Mouse (Mus musculus) hindbrain, embryonic 10.5 days (tissue): ENCODE results near the gene Ercc2. TPM values are rescaled to one million over a fixed set of nuclear protein-coding genes. Genes with fewer than 3 reads are reported as not detected.

Experiments used
- DNase-seq: peaks from one replicate; pipeline ENCODE4 v3.0.0-alpha.2; 2017; ENCODE audit warnings: low spot score
- H3K27ac ChIP-seq: fragments of 300-500 bp; sonication (generic); 2 replicates; pipeline ENCODE4 v1.5.1; 2016; ENCODE audit warnings: mild to moderate bottlenecking, moderate library complexity
- H3K27me3 ChIP-seq: fragments of 300-500 bp; sonication (generic); 2 replicates; pipeline ENCODE4 v1.6.1; 2016; ENCODE audit warnings: mild to moderate bottlenecking; ENCODE audit not compliant: poor library complexity, insufficient read depth, severe bottlenecking
- H3K36me3 ChIP-seq: fragments of 300-500 bp; sonication (generic); 2 replicates; pipeline ENCODE4 v1.6.1; 2016; ENCODE audit warnings: mild to moderate bottlenecking, moderate library complexity
- H3K4me1 ChIP-seq: fragments of 300-500 bp; sonication (generic); replicated peaks from 2 replicates; pipeline ENCODE4 v1.6.1; 2016; ENCODE audit warnings: mild to moderate bottlenecking
- H3K4me3 ChIP-seq: fragments of 300-500 bp; sonication (generic); 2 replicates; pipeline ENCODE4 v1.5.1; 2016; ENCODE audit warnings: mild to moderate bottlenecking, moderate library complexity
- H3K9me3 ChIP-seq: fragments of 300-500 bp; sonication (generic); 2 replicates; pipeline ENCODE4 v1.6.1; 2016; ENCODE audit warnings: mild to moderate bottlenecking, moderate library complexity
- WGBS: fragments of 180-500 bp; shearing (Covaris S2); methylation state at CpG from one replicate; pipeline ENCODE4 v1.1.7; 2016; 5-methylcytosine and 5-hydroxymethylcytosine counted together
- polyA plus RNA-seq: library from polyadenylated mRNA; unstranded; fragments of >200 nt; fragmentation: Nextera tagmentation; extraction: Ambion mirVana; gene quantifications from 2 replicates; pipeline ENCODE4 v1.2.1, GENCODE M21; 2016

The Ercc2 gene
- polyA plus RNA-seq, 1 experiment from 2014 or later = 33.9 TPM

- H3K9me3 ChIP-seq = no peaks in the 10 kb centered on the region
- no peak overlapping the region for H3K4me3 ChIP-seq
- 4% methylated on average over 18 of the region's 18 CpGs for WGBS
- H3K27me3 ChIP-seq = peaks cover 23% of the 10 kb centered on the region
- H3K27ac ChIP-seq = no peak overlapping the region
- H3K4me1 ChIP-seq = peaks cover 46% of the 10 kb centered on the region
- no peaks in the 10 kb centered on the region for H3K36me3 ChIP-seq
- peak; percentile 74 for DNase-seq
Measured at GRCm38 (mm10) chr7:19363881-19364280, 17.9 kb upstream of the Ercc2 start.

GRCm38 (mm10) chr7:19365376-19365775, 16.4 kb upstream of the Ercc2 start:
- Histone ChIP-seq H3K9me3 (no peaks in the 10 kb centered on the region), H3K4me1 (peaks cover 44% of the 10 kb centered on the region), H3K4me3 (no peak overlapping the region), H3K27ac (no peak overlapping the region), H3K27me3 (peaks cover 38% of the 10 kb centered on the region), H3K36me3 (no peaks in the 10 kb centered on the region)
- WGBS = 85% methylated on average over 4 of the region's 4 CpGs
- DNase-seq = no peak

DNA sequence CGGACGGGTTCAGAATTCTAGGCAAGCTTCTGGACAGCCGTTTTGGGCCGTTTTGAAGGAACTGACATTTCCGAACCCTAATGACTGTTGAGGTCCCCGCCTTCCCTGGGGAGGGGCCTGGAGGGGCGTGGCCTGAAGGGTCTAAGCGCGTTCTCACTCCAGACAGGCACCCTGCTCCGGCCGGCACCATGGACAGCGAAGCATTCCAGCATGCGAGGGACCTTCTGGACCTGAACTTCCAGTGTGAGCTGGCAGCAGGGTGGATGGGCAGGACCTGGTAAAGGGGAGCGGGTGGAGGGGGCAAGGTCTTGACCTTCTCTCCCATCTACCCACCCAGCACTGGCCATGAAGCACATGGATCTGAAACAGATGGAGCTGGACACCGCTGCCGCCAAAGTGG, 13.4 kb upstream of the Ercc2 start:
- WGBS = 21% methylated on average over 16 of the region's 16 CpGs
- H3K4me3 ChIP-seq = no peak overlapping the region
- no peaks in the 10 kb centered on the region for H3K9me3 ChIP-seq
- H3K27me3 ChIP-seq = peaks cover 32% of the 10 kb centered on the region
- 0 out of 2 replicates have a peak, but pooled peaks cover 5% of the 10 kb centered on the region for H3K36me3 ChIP-seq
- no peak overlapping the region for H3K27ac ChIP-seq
- DNase-seq = peak; percentile 40
- peaks cover 21% of the 10 kb centered on the region for H3K4me1 ChIP-seq

DNA sequence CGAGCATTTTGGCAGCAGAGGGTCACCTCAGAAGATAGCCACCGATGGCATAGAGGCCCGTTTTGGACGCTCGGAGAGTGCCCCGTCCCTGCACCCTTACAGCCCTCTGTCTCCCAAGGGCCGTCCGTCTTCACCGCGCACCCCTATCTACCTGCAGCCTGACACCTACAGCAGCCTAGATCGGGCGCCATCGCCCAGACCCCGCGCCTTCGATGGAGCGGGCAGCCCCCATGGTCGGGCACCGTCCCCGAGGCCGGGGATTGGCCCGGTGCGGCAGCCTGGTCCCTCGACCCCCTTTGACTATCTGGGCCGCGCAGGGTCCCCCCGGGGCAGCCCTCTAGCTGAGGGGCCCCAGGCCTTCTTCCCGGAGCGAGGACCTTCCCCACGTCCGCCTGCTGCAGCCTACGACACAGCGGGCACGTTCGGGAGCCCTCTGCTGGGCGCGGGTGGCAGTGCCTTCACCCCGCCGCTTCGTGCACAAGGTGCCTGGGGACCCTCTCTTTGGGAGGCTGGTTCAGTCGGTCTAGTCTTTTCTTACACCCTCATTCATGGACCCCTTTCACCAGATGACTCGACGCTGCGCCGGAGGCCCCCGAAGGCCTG, 11.9 kb upstream of the Ercc2 start:
- Histone ChIP-seq H3K36me3 (peaks cover 14% of the 10 kb centered on the region; the same call in 1 of the 2 replicates), H3K9me3 (no peaks in the 10 kb centered on the region), H3K4me1 (peaks cover 14% of the 10 kb centered on the region), H3K4me3 (peak overlapping the region; percentile 57), H3K27me3 (peaks cover 26% of the 10 kb centered on the region), H3K27ac (peak overlapping the region; percentile 84)
- WGBS = 10% methylated on average over 46 of the region's 46 CpGs
- peak; percentile 69 for DNase-seq

- H3K27ac ChIP-seq = no peak overlapping the region
- peaks cover 37% of the 10 kb centered on the region for H3K36me3 ChIP-seq
- H3K9me3 ChIP-seq = no peaks in the 10 kb centered on the region
- DNase-seq = no peak
- H3K27me3 ChIP-seq = peaks cover 24% of the 10 kb centered on the region
- H3K4me3 ChIP-seq = no peak overlapping the region
- WGBS = 86% methylated on average over 2 of the region's 2 CpGs
- peaks cover 12% of the 10 kb centered on the region for H3K4me1 ChIP-seq
Measured at GRCm38 (mm10) chr7:19373367-19373766, 8.4 kb upstream of the Ercc2 start.

GRCm38 (mm10) chr7:19375368-19375767, 6.4 kb upstream of the Ercc2 start:
- no peak overlapping the region for H3K4me3 ChIP-seq
- no peaks in the 10 kb centered on the region for H3K9me3 ChIP-seq
- DNase-seq = no peak
- H3K36me3 ChIP-seq = peaks cover 37% of the 10 kb centered on the region
- no peak overlapping the region for H3K27ac ChIP-seq
- peaks cover under 1% of the 10 kb centered on the region; the same call in 1 of the 2 replicates for H3K4me1 ChIP-seq
- peaks cover 4% of the 10 kb centered on the region; the same call in 1 of the 2 replicates for H3K27me3 ChIP-seq
- WGBS = 73% methylated on average over 18 of the region's 18 CpGs

- Histone ChIP-seq H3K4me3 (no peak overlapping the region), H3K4me1 (no peaks in the 10 kb centered on the region), H3K27ac (no peak overlapping the region), H3K9me3 (no peaks in the 10 kb centered on the region), H3K36me3 (peaks cover 37% of the 10 kb centered on the region), H3K27me3 (no peaks in the 10 kb centered on the region)
- no peak for DNase-seq
- WGBS = 87% methylated on average over 4 of the region's 4 CpGs
Measured at GRCm38 (mm10) chr7:19376019-19376418, 5.8 kb upstream of the Ercc2 start.

DNA sequence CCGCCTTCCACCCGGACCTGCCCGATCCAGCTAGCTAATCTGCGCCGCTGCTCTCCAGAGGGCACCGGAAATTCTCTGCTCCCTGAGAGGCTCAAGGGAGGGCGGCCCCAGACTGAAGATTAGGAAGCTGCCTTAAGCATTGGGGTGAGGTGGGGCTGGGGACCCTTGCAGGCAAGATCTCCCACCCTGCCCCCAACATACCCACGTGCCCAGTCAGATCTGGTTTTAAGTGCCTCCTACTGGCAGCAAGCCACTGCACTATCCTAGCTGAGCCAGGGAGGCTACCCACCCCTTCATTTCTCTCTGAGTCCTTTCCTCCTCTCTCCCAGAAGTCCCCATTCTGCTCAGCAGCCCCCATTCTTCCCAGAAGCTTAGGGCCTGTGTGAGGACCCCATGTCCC, 3.8 kb upstream of the Ercc2 start:
- peaks cover 10% of the 10 kb centered on the region for H3K4me1 ChIP-seq
- 64% methylated on average over 8 of the region's 8 CpGs for WGBS
- H3K27me3 ChIP-seq = no peaks in the 10 kb centered on the region
- no peak for DNase-seq
- no peak overlapping the region for H3K4me3 ChIP-seq
- no peak overlapping the region for H3K27ac ChIP-seq
- peaks cover 32% of the 10 kb centered on the region for H3K36me3 ChIP-seq
- no peaks in the 10 kb centered on the region for H3K9me3 ChIP-seq

- Histone ChIP-seq H3K36me3 (peaks cover 46% of the 10 kb centered on the region), H3K9me3 (no peaks in the 10 kb centered on the region), H3K27ac (peak overlapping the region; percentile 84), H3K27me3 (no peaks in the 10 kb centered on the region), H3K4me3 (peak overlapping the region; percentile 96), H3K4me1 (peaks cover 20% of the 10 kb centered on the region)
- no peak for DNase-seq
- WGBS = 0% methylated on average over 37 of the region's 37 CpGs
Measured at GRCm38 (mm10) chr7:19382166-19382541, 344 bp downstream of the Ercc2 start.

GRCm38 (mm10) chr7:19383708-19384107, 1.9 kb downstream of the Ercc2 start:
- WGBS = 84% methylated on average over 9 of the region's 9 CpGs
- H3K27me3 ChIP-seq = no peaks in the 10 kb centered on the region
- no peak for DNase-seq
- H3K4me3 ChIP-seq = peak overlapping the region; percentile 96; the same call in 1 of the 2 replicates
- H3K9me3 ChIP-seq = no peaks in the 10 kb centered on the region
- H3K36me3 ChIP-seq = peaks cover 51% of the 10 kb centered on the region
- H3K27ac ChIP-seq = no peak overlapping the region
- H3K4me1 ChIP-seq = peaks cover 27% of the 10 kb centered on the region

GRCm38 (mm10) chr7:19388699-19389413, 7.0 kb downstream of the Ercc2 start:
- 76% methylated on average over 10 of the region's 10 CpGs for WGBS
- H3K4me1 ChIP-seq = peaks cover 13% of the 10 kb centered on the region
- no peaks in the 10 kb centered on the region for H3K9me3 ChIP-seq
- H3K4me3 ChIP-seq = no peak overlapping the region
- peak overlapping the region; percentile 59; the same call in 1 of the 2 replicates for H3K27ac ChIP-seq
- no peaks in the 10 kb centered on the region for H3K27me3 ChIP-seq
- H3K36me3 ChIP-seq = peaks cover 100% of the 10 kb centered on the region
- no peak for DNase-seq

- H3K27ac ChIP-seq = no peak overlapping the region; the same call in 1 of the 2 replicates
- no peak overlapping the region for H3K4me3 ChIP-seq
- peaks cover 9% of the 10 kb centered on the region for H3K27me3 ChIP-seq
- peaks cover 7% of the 10 kb centered on the region for H3K4me1 ChIP-seq
- DNase-seq = no peak
- WGBS = 90% methylated on average over 8 of the region's 8 CpGs
- no peaks in the 10 kb centered on the region for H3K9me3 ChIP-seq
- peaks cover 64% of the 10 kb centered on the region for H3K36me3 ChIP-seq
Measured at GRCm38 (mm10) chr7:19394484-19394883, 12.7 kb downstream of the Ercc2 start.
